Mouse (Mus musculus): ENCODE measurements around the gene Sox30.

DNA sequence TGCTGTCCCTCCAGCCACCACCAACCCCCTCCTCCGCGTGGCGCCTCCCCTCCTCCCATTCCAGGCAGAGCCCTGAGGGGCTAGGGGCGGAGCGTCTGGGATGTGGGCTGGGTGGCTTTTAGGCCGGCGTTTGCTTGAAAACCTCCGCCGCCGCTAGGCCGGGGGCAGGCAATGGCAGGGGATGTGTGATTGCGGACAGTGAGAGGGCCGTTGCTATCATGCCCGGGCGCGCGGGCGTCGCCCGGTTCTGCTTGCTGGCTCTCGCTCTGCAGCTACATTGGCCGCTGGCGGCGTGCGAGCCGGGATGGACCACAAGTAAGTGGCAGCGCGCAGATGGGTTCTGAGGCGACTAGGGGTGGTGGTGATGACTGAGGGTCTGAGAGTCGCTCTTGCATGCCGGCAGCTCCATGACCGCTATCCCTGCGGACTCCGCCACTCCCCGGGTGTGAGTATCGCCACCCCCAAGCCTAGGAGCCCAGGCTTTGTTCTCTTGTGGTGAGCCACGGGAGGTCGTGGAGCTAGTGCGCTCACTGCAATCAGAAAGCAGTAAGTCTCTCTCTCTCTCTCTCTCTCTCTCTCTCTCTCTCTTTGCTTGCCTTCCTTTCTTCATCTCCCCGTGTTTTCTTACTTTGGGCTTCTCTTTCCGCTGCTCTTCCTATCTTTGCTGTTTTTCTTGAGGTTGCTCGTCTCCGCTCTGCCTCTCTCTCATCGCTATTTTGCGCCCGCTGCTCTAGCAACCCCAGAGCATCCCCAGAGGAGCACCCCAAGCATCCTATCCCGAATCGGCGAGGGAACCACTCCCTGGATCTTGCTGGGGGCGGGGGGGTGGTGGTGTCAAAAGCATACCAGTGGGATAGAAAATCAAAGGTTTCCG lies 76.0 kb downstream of the Sox30 start, which contains the start of gene Adam19:
- TF ChIP-seq POLR2A (IDR thresholded peaks at IDR 0.05; ENCODE audit: borderline replicate concordance, extremely low read depth, low read depth, low read length) (peak; percentile 69; the same call in 1 of the 2 replicates), CTCF (IDR thresholded peaks at IDR 0.05; ENCODE audit: insufficient read depth, low read length) (no peak)
